Mouse (Mus musculus) gonadal fat pad, adult 2 months (tissue): ENCODE measurements around the gene Adra2a. TPM values are rescaled to one million over a fixed set of nuclear protein-coding genes. Genes with fewer than 3 reads are reported as not detected.

Source experiments
- DNase-seq: peaks from one replicate; pipeline ENCODE4 v3.0.0-alpha.2; 2012; ENCODE audit warnings: low read depth
- polyA plus RNA-seq: library from polyadenylated mRNA; depleted of rRNA; stranded (reverse); fragments of >200 nt; gene quantifications from 2 replicates; pipeline ENCODE4 v1.2.3, GENCODE M21; 2012; rRNA removed

The Adra2a gene
- polyA plus RNA-seq, 1 experiment, result 3.9 TPM

GRCm38 (mm10) chr19:54076362-54077349, 32.7 kb downstream of the Adra2a start:
- DNase-seq, result no peak

GRCm38 (mm10) chr19:54081303-54081702, 37.4 kb downstream of the Adra2a start:
- no peak for DNase-seq

GRCm38 (mm10) chr19:54081716-54082165, 37.8 kb downstream of the Adra2a start:
- no peak for DNase-seq

GRCm38 (mm10) chr19:54087319-54087718, 43.4 kb downstream of the Adra2a start:
- DNase-seq, result no peak

- DNase-seq, result no peak
Measured at GRCm38 (mm10) chr19:54093599-54093998, 49.6 kb downstream of the Adra2a start.

GRCm38 (mm10) chr19:54095716-54096115, 51.8 kb downstream of the Adra2a start:
- DNase-seq, result no peak

- no peak for DNase-seq
Measured at GRCm38 (mm10) chr19:54098367-54098766, 54.4 kb downstream of the Adra2a start.

Other genes starting within 250 kb of the Adra2a start
- 12.4 and 21.3 TPM in 2 replicates for gene Pdcd4, start 151.9 kb upstream of the Adra2a start, polyA plus RNA-seq
- 17.9 and 20.4 TPM in 2 replicates for gene Shoc2, start 99.8 kb upstream of the Adra2a start, polyA plus RNA-seq
- gene Bbip1, start 99.5 kb upstream of the Adra2a start, polyA plus RNA-seq, result 8.5 and 10.0 TPM in 2 replicates